Mouse (Mus musculus): Measurements from ENCODE around the gene Ptdss2.

GRCm38 (mm10) chr7:141164397-141164796, 42.2 kb downstream of the Ptdss2 start:
- no peak for TF ChIP-seq CTCF (IDR thresholded peaks at IDR 0.05; ENCODE audit: low read depth)
- TF ChIP-seq EP300 (IDR thresholded peaks at IDR 0.05; ENCODE audit: low read depth), result no peak
